Mouse (Mus musculus) brain, embryonic 14.5 days (tissue): ENCODE results near the gene Chsy1.

Experiments used
- CTCF ChIP-seq: fragments of 200-500 bp; IDR thresholded peaks from 2 replicates; pipeline ENCODE4 v1.5.1; 2012; ENCODE audit warnings: inconsistent platforms, mild to moderate bottlenecking, moderate library complexity, borderline replicate concordance; ENCODE audit not compliant: insufficient read depth, insufficient read length; ENCODE audit errors: extremely low read depth
- POLR2A ChIP-seq: fragments of 200-500 bp; IDR thresholded peaks from 2 replicates; pipeline ENCODE4 v1.6.1; 2012; ENCODE audit warnings: mild to moderate bottlenecking, inconsistent platforms, borderline replicate concordance; ENCODE audit not compliant: poor library complexity, insufficient read depth, insufficient read length, severe bottlenecking; ENCODE audit errors: extremely low read depth

- TF ChIP-seq CTCF (no peak), POLR2A (no peak)
These were observed 21.0 kb downstream of the Chsy1 start for GRCm38 (mm10) chr7:66130296-66130695.
